Mouse (Mus musculus) cerebellum, adult 2 months (tissue): Measurements from ENCODE around the gene Ppcs.

Experiments
- CTCF ChIP-seq: fragments of 200-500 bp; IDR thresholded peaks from 2 replicates; pipeline ENCODE4 v1.5.1; 2011; ENCODE audit warnings: low read depth, mild to moderate bottlenecking, control low read depth, low read length, moderate library complexity, borderline replicate concordance; ENCODE audit not compliant: insufficient read depth
- POLR2A ChIP-seq: fragments of 200-500 bp; IDR thresholded peaks from 2 replicates; pipeline ENCODE4 v1.6.1; 2011; ENCODE audit warnings: low read length, control low read depth, borderline replicate concordance; ENCODE audit not compliant: insufficient read depth

DNA sequence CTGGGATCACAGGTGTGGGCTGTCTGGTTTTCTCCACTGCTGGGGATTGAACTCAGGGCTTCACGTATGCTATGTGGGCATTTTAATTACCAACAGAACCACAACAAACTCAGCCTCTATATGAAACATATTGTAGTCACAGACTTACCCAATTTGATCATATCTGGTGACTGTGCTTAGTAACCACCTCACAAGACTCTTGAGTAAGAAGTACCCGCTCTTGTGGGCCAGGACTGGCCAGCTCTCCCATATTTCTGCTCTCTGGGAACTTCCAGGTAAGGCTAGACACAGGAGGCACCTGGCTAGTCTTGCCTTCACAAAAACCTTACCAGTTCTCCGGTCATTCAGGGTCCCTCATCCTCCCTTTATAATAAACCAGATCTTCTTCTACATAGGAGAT, 40.2 kb upstream of the Ppcs start:
- TF ChIP-seq POLR2A (no peak), CTCF (no peak)
